Mouse (Mus musculus) stomach, embryonic 15.5 days (tissue): ENCODE results near the gene Cers5. TPM values are rescaled to one million over a fixed set of nuclear protein-coding genes. Genes with fewer than 3 reads are reported as not detected.

Experiments
- ATAC-seq: fragments of 200-750 bp; cut with Nextera tagmentation; 2 replicates; pipeline ENCODE4 v1.8.0; 2017; ENCODE audit warnings: low read depth, moderate number of reproducible peaks, moderate TSS enrichment; ENCODE audit not compliant: insufficient read depth, low FRiP score
- H3K27ac ChIP-seq: fragments of 300-500 bp; sonication (generic); 2 replicates; pipeline ENCODE4 v1.5.1; 2015; ENCODE audit warnings: mild to moderate bottlenecking, inconsistent platforms
- H3K27me3 ChIP-seq: fragments of 300-500 bp; sonication (generic); replicated peaks from 2 replicates; pipeline ENCODE4 v1.6.1; 2015; ENCODE audit warnings: inconsistent platforms
- H3K36me3 ChIP-seq: fragments of 300-500 bp; sonication (generic); 2 replicates; pipeline ENCODE4 v1.6.1; 2015; ENCODE audit warnings: inconsistent platforms
- H3K4me1 ChIP-seq: fragments of 300-500 bp; sonication (generic); 2 replicates; pipeline ENCODE4 v1.6.1; 2015; ENCODE audit warnings: inconsistent platforms
- H3K4me2 ChIP-seq: fragments of 300-500 bp; sonication (generic); 2 replicates; pipeline ENCODE4 v1.6.1; 2015; ENCODE audit warnings: mild to moderate bottlenecking, inconsistent platforms
- H3K4me3 ChIP-seq: fragments of 300-500 bp; sonication (generic); replicated peaks from 2 replicates; pipeline ENCODE4 v1.5.1; 2015; ENCODE audit warnings: inconsistent platforms
- H3K9ac ChIP-seq: fragments of 300-500 bp; sonication (generic); 2 replicates; pipeline ENCODE4 v1.6.1; 2015; ENCODE audit warnings: inconsistent platforms
- H3K9me3 ChIP-seq: fragments of 300-500 bp; sonication (generic); 2 replicates; pipeline ENCODE4 v1.6.1; 2016; ENCODE audit warnings: inconsistent platforms
- WGBS: fragments of 180-500 bp; shearing (Covaris S2); methylation state at CpG from one replicate; pipeline ENCODE4 v1.1.7; 2015; 5-methylcytosine and 5-hydroxymethylcytosine counted together
- polyA plus RNA-seq: library from polyadenylated mRNA; unstranded; fragments of >200 nt; fragmentation: Nextera tagmentation; extraction: Ambion mirVana; gene quantifications from 2 replicates; pipeline ENCODE4 v1.2.1, GENCODE M21; 2015

Cers5 gene
- polyA plus RNA-seq, 1 experiment from 2014 or later = 57.3 TPM

DNA sequence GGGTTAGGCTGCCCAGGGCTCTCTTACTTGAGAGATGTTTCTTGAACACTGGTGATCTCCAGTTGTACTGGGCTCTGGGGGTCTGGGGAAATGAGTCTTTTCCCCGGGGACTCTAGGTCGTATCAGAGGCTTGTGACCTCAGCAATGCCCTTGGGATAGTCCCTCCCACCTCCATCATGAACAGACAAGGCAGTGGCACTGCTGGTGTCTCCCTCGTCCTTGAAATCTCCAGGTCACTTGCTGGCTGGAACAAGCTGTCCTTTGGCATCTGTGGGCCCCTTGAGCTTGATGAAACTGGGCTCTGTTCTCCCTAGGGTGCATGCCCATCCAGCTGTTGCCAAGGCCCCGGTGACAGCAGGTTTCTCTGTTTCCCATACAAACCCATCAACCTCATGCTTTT lies 58.5 kb downstream of the Cers5 start:
- Histone ChIP-seq H3K4me3 (no peak overlapping the region), H3K4me1 (peaks cover 10% of the 10 kb centered on the region), H3K27ac (no peak overlapping the region), H3K9me3 (no peaks in the 10 kb centered on the region), H3K4me2 (no peak overlapping the region), H3K36me3 (peaks cover 46% of the 10 kb centered on the region), H3K27me3 (no peaks in the 10 kb centered on the region), H3K9ac (no peak overlapping the region)
- 66% methylated on average over 4 of the region's 4 CpGs for WGBS
- ATAC-seq = no peak

DNA sequence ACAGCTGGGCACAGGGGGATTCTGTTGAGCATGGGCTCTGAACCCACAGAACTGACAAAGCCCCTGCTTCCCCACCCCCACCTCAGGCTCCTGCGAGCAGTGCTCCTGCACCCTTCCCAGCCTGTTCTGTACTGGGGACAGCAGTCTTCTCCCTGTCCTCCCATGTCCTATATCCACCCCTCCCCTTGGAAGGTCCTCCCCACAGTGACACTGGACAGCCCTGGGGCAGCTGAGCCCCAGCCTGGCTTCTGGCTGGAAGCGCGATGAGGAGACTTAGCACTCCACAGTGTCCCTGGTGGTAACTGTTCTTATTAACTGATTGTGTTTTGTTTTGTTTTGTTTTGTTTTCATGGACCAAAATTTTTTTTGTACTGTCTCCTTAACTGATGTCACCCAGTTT lies 59.1 kb downstream of the Cers5 start:
- Histone ChIP-seq H3K9ac (no peak overlapping the region), H3K4me1 (peaks cover 10% of the 10 kb centered on the region), H3K4me3 (no peak overlapping the region), H3K27me3 (no peaks in the 10 kb centered on the region), H3K27ac (no peak overlapping the region), H3K36me3 (peaks cover 52% of the 10 kb centered on the region), H3K9me3 (no peaks in the 10 kb centered on the region), H3K4me2 (no peak overlapping the region)
- ATAC-seq = no peak
- WGBS = 78% methylated on average over 3 of the region's 3 CpGs

DNA sequence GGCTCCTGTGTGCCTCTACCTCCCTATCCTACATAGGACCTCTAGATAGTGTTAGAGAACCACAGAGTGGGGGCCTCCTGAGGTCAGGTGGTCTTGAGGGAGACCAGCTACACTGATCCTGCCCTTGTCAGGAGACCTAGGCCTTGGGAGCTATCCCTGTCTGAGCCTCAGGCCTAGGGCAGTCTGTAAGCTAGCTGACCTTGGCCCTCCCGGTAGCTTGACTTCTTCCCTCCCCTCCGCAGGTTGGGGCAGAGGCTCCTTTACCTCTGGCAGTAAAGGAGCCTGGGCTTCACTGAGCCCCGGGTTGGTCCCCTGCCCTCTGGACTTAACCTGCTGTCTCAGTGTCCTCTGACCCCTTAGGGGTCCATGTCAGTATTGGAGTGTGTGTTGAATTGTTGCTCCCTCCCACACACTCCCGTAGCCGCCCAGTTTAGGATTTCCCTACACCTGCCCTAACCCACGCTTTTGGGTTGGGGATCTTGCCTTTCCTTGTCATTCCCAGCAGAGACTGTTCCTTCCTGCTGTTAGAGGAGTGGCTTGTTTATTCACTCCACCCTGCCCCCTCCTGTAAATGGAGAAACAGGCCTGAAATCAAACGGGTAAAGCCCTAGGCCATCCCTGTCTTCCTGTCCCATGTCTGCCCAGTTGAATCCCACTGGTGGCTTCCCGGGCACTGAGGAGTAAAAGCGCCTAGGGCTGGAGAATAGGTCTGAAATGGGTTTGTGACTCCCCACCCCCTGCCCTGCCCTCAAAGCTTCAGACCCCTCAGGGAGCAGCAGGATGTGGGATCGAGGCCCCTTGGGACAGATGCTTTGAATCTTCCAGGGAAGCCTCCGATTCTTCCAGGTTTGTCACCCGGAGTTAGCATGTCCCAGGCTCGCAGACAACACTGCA lies 59.8 kb downstream of the Cers5 start:
- Histone ChIP-seq H3K9me3 (no peaks in the 10 kb centered on the region), H3K36me3 (peaks cover 56% of the 10 kb centered on the region), H3K9ac (no peak overlapping the region), H3K4me2 (no peak overlapping the region), H3K4me3 (no peak overlapping the region), H3K27ac (no peak overlapping the region), H3K4me1 (peaks cover 10% of the 10 kb centered on the region), H3K27me3 (no peaks in the 10 kb centered on the region)
- no peak for ATAC-seq
- 73% methylated on average over 13 of the region's 13 CpGs for WGBS

DNA sequence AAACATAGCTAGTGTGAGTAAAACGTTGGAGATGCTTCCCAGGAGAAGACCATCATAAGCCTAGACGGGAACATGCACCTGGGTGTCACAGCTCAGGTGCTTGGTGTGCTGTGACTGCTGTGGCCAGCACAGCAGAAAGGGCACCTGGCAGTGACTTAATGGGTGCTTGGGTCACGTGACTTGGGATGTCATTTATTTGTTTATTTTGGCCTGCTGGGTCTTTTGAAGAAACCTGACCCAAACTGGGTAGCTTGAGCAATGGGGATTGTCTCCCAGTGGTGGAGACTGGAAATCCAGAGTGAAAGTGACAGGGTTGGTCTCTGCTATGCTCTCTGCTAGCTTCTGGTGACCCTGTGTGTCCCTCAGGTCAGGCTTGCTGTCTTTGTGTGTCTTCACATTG lies 61.2 kb downstream of the Cers5 start:
- WGBS = 60% methylated on average over 3 of the region's 3 CpGs
- no peak overlapping the region for H3K4me3 ChIP-seq
- H3K27me3 ChIP-seq = no peaks in the 10 kb centered on the region
- H3K9me3 ChIP-seq = no peaks in the 10 kb centered on the region
- no peak for ATAC-seq
- H3K4me1 ChIP-seq = peaks cover 10% of the 10 kb centered on the region
- no peak overlapping the region for H3K4me2 ChIP-seq
- peaks cover 68% of the 10 kb centered on the region for H3K36me3 ChIP-seq
- no peak overlapping the region for H3K27ac ChIP-seq
- no peak overlapping the region for H3K9ac ChIP-seq

DNA sequence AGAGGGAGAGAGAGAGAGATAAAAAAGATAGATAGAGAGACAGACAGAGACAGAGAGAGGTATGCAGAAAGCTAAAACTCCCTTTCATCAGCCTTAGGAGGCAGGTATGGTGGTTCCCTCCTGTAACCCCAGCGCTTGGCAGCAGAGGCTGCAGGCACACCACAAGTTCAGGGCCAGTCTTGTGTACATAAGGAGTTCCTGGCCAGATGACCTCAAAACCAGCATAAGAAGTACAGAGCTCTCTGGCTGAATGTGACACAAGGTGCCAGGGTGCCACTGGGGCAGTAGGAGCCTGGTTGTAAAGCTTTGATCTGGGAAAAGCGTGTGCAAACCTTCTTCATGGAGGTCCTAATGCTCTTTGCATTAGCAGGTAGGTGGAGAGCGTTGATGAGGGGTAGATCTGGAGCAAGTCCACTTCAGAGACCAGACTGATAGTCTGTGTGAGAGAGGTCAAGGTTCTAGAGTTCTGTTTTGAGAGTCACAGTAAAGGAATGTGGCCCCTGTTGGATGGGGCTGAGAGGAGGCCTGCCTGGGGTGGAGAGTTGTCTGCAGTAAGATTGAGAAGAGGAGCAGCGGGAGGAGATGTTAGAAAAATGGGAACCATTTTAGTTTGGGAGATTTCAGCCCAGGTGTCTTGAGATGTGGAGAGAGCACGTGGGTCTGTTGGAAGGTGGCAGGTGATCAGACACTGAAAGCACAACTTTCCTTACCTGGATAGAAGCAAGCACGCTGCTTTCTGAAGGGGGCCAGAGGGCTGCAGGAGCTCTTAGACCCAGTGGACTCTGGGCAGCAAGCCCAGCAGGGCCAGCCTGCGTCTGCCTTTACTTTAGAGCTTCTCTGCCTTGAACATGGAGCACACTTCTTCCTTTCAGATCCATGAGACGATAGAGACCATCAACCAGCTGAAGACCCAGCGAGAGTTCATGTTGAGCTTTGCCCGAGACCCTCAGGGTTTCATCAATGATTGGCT lies 62.2 kb downstream of the Cers5 start:
- Histone ChIP-seq H3K4me3 (no peak overlapping the region), H3K36me3 (peaks cover 76% of the 10 kb centered on the region), H3K27me3 (no peaks in the 10 kb centered on the region), H3K9me3 (no peaks in the 10 kb centered on the region), H3K9ac (no peak overlapping the region), H3K4me1 (peaks cover 3% of the 10 kb centered on the region; the same call in 1 of the 2 replicates), H3K4me2 (no peak overlapping the region), H3K27ac (no peak overlapping the region)
- WGBS = 86% methylated on average over 10 of the region's 10 CpGs
- ATAC-seq = no peak

DNA sequence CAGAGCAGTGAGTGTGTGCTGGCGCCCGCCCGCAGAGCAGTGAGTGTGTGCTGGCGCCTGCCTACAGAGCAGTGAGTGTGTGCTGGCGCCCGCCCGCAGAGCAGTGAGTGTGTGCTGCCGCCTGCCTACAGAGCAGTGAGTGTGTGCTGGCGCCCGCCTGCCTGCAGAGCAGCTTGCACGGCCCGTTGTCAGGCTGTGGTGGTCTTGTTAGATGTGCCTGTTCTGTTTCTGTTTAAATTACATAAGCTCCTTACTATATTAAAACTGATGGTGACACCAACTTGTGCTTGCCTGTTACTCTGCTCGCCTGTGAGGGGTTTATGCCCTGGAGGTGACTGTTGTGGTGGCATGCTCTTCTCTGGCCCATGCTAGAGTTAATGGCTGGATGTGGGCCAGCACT lies 64.5 kb downstream of the Cers5 start:
- Histone ChIP-seq H3K27ac (no peak overlapping the region), H3K4me1 (peaks cover 6% of the 10 kb centered on the region), H3K36me3 (peaks cover 66% of the 10 kb centered on the region), H3K27me3 (no peaks in the 10 kb centered on the region), H3K4me2 (no peak overlapping the region), H3K9ac (no peak overlapping the region), H3K9me3 (no peaks in the 10 kb centered on the region), H3K4me3 (no peak overlapping the region)
- ATAC-seq = no peak
- 94% methylated on average over 13 of the region's 13 CpGs for WGBS

DNA sequence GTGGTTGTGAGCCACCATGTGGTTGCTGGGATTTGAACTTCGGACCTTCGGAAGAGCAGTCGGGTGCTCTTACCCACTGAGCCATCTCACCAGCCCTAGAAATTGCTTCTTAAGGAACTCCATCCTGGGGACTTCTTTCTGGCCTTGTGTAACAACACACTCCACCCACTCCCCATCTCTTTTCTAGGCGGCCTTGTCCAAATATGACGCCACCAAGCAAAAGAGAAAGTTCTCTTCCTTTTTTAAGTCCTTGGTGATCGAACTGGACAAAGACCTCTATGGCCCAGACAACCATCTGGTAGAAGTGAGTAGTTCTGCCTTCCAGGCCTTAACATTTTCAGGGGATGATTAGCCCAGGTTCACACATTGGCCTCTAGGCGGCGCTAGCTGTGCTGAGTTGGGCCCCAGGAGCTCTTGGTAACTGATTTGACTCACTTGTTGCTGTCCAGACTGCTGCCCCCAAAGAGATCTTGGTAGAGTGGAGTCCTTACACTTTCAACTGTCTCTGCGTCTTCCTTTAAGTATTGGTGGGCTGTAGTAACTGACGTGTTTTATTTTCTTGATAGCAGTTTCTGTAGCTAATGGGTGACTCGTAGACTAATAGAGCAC lies 67.1 kb downstream of the Cers5 start, which contains the start of gene Gm17349:
Gm17349 (minus strand) TSS at position 51 of the 609 bp plus-strand sequence.
- Histone ChIP-seq H3K4me3 (no peak within 1 kb of the TSS), H3K9me3 (no peaks in the 10 kb centered on the region), H3K9ac (no peak within 1 kb of the TSS), H3K36me3 (peaks cover 39% of the 10 kb centered on the region), H3K4me2 (peak within 1 kb of the TSS; percentile 78; the same call in 1 of the 2 replicates), H3K27ac (no peak within 1 kb of the TSS), H3K4me1 (peaks cover 12% of the 10 kb centered on the region), H3K27me3 (no peaks in the 10 kb centered on the region)
- ATAC-seq = no peak
- WGBS = 68% methylated on average over 11 of the region's 11 CpGs

DNA sequence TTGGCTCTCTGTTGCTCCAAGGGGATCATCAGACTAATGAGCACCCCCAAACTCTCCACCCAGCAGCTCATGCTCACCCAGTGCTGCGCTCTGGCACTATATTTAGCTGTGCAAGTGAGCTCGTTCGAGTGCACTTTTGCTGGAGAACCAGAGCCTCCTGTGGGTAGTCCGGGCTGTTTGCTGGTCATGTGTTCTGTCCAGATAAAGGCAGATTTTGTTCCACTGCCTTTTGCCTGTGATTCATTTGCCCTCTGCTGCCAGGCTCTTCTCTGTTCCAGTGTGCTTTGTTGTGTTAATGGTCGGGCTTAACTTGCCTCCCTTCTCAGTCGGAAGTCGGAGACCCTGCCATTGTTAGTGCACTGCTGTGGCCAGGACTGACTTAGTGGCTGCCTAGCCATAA lies 67.8 kb downstream of the Cers5 start:
- no peaks in the 10 kb centered on the region for H3K9me3 ChIP-seq
- no peak overlapping the region for H3K4me3 ChIP-seq
- H3K4me1 ChIP-seq = peaks cover 12% of the 10 kb centered on the region
- ATAC-seq = no peak
- no peak overlapping the region for H3K4me2 ChIP-seq
- H3K9ac ChIP-seq = no peak overlapping the region
- H3K27ac ChIP-seq = no peak overlapping the region
- WGBS = 82% methylated on average over 7 of the region's 7 CpGs
- H3K36me3 ChIP-seq = peaks cover 34% of the 10 kb centered on the region
- no peaks in the 10 kb centered on the region for H3K27me3 ChIP-seq

DNA sequence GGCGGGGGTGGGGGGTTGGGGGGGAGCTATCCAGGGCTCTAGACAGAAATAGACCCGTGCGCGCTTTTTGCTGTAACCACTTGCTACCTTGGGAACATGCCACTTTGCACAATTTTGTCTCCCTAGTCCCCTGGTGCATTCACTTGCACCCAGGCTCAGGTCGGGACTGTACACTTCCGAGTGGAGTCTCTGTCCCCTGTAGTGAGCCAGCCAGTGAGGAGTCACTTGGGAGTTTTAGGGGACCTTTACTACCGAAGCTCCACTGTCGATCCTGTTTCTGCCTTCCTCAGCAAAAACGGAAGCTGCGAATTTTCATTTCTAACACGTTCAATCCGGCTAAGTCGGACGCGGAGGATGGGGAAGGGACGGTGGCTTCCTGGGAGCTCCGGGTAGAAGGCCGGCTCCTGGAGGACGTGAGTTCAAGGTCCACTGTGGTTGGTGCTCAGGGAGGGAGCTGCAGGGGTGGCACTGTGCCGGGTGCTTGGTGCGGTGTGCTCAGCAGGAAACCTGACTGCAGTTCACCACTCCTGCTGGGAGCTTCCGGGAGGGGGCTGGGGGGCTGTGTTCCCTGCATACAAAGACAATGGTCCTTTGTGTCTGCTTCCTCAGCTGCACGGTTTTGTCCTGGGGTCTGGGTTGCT lies 68.5 kb downstream of the Cers5 start:
- Histone ChIP-seq H3K4me3 (no peak overlapping the region), H3K4me1 (peaks cover 12% of the 10 kb centered on the region), H3K9ac (no peak overlapping the region), H3K27me3 (no peaks in the 10 kb centered on the region), H3K36me3 (peaks cover 31% of the 10 kb centered on the region), H3K27ac (no peak overlapping the region), H3K4me2 (peak overlapping the region; percentile 78; the same call in 1 of the 2 replicates), H3K9me3 (no peaks in the 10 kb centered on the region)
- no peak for ATAC-seq
- 58% methylated on average over 23 of the region's 23 CpGs for WGBS

DNA sequence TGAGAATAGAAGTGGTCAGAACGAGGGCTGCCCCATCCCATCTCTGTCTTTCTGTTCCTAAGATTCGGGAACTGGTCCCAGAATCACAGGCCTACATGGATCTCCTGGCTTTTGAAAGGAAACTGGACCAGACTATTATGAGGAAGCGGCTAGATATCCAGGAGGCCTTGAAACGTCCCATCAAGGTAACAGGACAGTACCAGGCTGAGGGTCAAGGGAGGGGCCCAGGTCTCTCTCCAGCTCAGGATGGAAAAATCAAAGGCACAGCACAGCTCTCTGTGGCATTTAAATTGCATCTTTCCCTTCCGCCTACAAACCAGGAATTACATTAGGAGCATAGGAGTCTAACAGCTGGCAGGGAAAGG lies 69.0 kb downstream of the Cers5 start:
- H3K4me2 ChIP-seq = peak overlapping the region; percentile 78; the same call in 1 of the 2 replicates
- H3K36me3 ChIP-seq = peaks cover 26% of the 10 kb centered on the region
- no peak for ATAC-seq
- no peaks in the 10 kb centered on the region for H3K9me3 ChIP-seq
- no peak overlapping the region for H3K9ac ChIP-seq
- WGBS = 78% methylated on average over 5 of the region's 5 CpGs
- no peak overlapping the region for H3K27ac ChIP-seq
- H3K4me1 ChIP-seq = peaks cover 15% of the 10 kb centered on the region
- H3K27me3 ChIP-seq = no peaks in the 10 kb centered on the region
- H3K4me3 ChIP-seq = no peak overlapping the region

DNA sequence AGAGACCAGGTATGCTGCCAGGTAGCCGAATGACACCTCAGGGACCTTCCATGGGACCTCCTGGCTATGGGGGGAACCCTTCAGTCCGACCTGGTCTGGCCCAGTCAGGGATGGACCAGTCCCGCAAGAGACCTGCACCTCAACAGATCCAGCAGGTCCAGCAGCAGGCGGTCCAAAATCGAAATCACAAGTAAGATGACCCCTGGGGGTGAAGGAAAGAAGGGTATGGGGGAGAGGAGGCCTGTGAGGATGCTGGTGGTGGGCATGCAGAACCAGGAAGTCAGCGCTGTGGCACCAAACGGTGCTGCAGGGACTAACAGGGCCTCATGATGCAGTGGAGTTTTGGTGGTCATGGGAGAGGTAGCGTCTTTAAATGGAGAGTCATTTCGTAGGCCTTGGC lies 69.6 kb downstream of the Cers5 start:
- Histone ChIP-seq H3K4me3 (peak overlapping the region; percentile 87), H3K9me3 (no peaks in the 10 kb centered on the region), H3K27ac (peak overlapping the region; percentile 95), H3K36me3 (peaks cover 22% of the 10 kb centered on the region), H3K9ac (no peak overlapping the region), H3K27me3 (no peaks in the 10 kb centered on the region), H3K4me1 (peaks cover 17% of the 10 kb centered on the region), H3K4me2 (peak overlapping the region; percentile 78)
- WGBS = 61% methylated on average over 9 of the region's 9 CpGs
- no peak for ATAC-seq
